Mouse (Mus musculus): ENCODE data around the gene Fbxo3. TPM values are rescaled to one million over a fixed set of nuclear protein-coding genes. Genes with fewer than 3 reads are reported as not detected.
"Not testable (repeated sequence)": the region's sequence is repeated elsewhere in the genome, so short reads cannot be mapped to it uniquely, and the experiment has no call there.

Gene Fbxo3
- polyA plus RNA-seq, 1 experiment from 2014 or later = 46.3 TPM

DNA sequence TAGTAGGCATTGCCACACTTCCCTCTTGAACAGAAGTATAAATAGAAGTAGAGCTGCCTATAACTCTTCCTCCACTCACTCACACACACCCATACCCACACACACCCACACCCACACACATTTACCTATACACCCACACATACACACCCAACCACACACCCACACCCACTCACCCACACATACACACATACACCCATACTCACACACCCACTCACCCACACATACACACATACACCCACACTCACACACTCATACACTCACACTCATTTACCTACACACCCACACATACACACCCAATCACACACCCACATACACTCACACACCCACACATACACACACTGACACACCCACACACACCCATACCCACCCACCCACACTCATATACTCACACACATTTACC, 55.0 kb downstream of the Fbxo3 start:
- no peak for DNase-seq (ENCODE audit: low spot score)
- no peaks in the 10 kb centered on the region for H3K27me3 ChIP-seq (ENCODE audit: insufficient read depth, poor library complexity, severe bottlenecking)
- no peaks in the 10 kb centered on the region for H3K9me3 ChIP-seq
- H3K36me3 ChIP-seq = no peaks in the 10 kb centered on the region
- H3K4me3 ChIP-seq = no peak overlapping the region
- no peak overlapping the region for H3K27ac ChIP-seq
- peaks cover 7% of the 10 kb centered on the region; the same call in 1 of the 2 replicates for H3K4me1 ChIP-seq

DNA sequence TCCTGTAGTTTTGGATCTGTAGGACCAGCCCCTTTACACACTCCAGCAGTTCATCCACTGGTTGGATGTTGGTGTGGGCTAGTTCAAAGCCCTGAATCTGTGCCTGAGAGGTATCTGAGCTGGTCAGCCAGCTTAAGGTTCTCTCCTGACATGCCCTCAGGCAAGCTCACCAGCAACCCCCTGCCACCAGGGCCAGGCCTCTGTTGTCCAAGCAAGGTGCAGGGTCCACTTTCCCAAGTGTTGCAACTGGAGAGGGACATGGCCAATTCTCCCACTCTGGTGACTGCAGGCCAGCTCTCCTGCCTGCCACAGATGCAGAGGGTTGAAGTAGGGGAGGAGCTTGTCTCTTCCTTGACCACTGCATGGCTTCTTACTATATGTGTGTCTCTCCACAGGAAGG, 56.5 kb downstream of the Fbxo3 start:
- not testable (repeated sequence) for H3K27me3 ChIP-seq (ENCODE audit: insufficient read depth, poor library complexity, severe bottlenecking); H3K36me3 ChIP-seq; DNase-seq (ENCODE audit: low spot score); H3K9me3 ChIP-seq; H3K4me1 ChIP-seq; H3K4me3 ChIP-seq; H3K27ac ChIP-seq

DNA sequence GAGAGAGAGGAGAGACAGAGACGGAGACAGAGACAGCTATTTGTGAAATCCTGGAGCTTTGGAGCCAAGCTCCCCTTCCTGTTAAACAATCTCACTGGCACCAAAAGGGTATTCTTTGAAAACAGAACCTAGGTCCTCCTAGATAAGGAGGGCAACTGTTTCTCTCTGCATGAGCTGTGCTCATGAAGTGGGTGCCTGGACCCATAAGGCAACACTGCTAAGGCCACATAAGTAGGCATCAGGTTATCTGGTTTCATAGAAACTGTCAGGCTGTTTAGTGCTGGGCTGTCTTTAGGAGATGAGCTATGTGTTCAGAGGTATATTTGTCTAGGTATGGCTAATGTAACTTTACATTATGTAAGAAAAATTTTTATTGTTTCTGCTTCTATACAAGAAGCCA, 60.0 kb downstream of the Fbxo3 start:
- not testable (repeated sequence) for H3K36me3 ChIP-seq; H3K4me1 ChIP-seq; H3K27ac ChIP-seq; DNase-seq (ENCODE audit: low spot score); H3K4me3 ChIP-seq; H3K27me3 ChIP-seq (ENCODE audit: insufficient read depth, poor library complexity, severe bottlenecking); H3K9me3 ChIP-seq
- 79% methylated on average over 1 of the region's 1 CpGs for WGBS

DNA sequence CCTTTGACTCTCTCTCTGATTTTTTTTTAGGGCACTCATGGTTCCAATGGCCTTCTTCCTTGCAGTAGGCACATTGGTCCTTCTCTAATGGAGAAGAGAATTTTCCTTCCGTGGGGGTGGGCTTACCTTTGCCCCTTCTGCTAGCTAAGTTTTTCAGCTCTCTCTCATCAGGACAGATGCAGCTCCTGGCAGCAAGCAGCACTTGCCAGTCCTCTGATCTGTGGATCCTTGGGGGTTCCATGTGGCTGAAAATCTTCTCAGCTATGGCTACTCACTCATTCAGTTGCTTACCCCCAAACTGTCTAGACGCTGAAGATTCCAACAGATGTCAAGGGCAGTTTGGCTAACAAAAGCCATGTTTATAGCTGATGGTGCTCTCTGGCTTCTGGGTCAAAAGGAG, 65.8 kb downstream of the Fbxo3 start:
- no peaks in the 10 kb centered on the region for H3K27me3 ChIP-seq (ENCODE audit: insufficient read depth, poor library complexity, severe bottlenecking)
- H3K27ac ChIP-seq = no peak overlapping the region
- H3K4me3 ChIP-seq = no peak overlapping the region
- no peaks in the 10 kb centered on the region for H3K9me3 ChIP-seq
- H3K4me1 ChIP-seq = peaks cover 21% of the 10 kb centered on the region
- WGBS = 84% methylated on average over 2 of the region's 2 CpGs
- no peaks in the 10 kb centered on the region for H3K36me3 ChIP-seq
- peak; percentile 51 for DNase-seq (ENCODE audit: low spot score)

DNA sequence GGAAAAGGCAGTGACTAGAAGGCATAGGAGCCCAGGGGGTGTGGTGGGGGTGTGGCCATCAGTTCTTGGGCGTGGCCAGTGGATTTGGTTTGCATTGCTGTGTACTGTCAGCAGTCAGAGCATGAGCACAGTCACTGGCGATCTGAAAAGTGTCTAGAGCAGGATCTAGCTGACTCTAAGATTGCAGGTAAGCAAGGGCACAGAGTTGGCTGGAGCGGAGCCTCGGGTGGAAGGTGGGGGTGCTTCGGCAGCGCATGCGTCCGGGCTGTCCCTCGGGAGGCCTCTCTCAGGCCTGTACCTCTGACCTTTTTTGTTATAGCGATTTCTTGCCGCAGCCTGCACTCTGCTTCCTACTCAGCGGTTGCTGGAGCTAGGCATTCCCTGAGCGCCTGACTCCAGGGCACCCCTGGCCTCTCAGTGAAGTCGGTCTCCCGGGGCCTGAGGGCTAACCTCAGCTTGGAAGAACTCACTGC, 68.3 kb downstream of the Fbxo3 start, which contains the start of gene Cd59a:
TSS of gene Cd59a (plus strand) at position 61 of the 473 bp plus-strand sequence.
- peak; percentile 96 for DNase-seq (ENCODE audit: low spot score)
- WGBS = 1% methylated on average over 15 of the region's 15 CpGs
- Histone ChIP-seq H3K9me3 (no peaks in the 10 kb centered on the region), H3K4me1 (peaks cover 42% of the 10 kb centered on the region), H3K27ac (peak within 1 kb of the TSS; percentile 92), H3K36me3 (no peaks in the 10 kb centered on the region), H3K27me3 (ENCODE audit: insufficient read depth, poor library complexity, severe bottlenecking) (no peaks in the 10 kb centered on the region), H3K4me3 (peak within 1 kb of the TSS; percentile 69)

DNA sequence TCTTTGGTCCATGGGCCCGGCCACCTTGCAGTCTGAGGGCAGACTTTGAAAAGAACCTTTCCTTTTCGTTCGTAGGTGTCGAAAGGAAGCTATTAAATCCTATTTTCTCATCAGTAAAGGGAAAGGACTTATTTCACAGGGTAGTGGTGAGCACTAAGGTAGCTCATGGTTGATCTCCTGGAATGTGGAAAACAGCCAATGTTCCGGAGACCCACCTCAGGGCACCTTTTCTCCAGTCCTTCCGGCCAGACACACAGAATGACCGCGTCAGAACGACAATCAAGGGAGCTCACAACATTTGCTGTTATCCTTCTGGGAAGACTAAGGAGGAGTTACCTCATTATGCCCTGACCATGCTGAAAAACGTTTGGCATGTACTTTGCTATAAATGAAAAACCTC, 68.7 kb downstream of the Fbxo3 start:
- Histone ChIP-seq H3K27ac (peak overlapping the region; percentile 92), H3K4me3 (peak overlapping the region; percentile 69), H3K9me3 (no peaks in the 10 kb centered on the region), H3K36me3 (no peaks in the 10 kb centered on the region), H3K27me3 (ENCODE audit: insufficient read depth, poor library complexity, severe bottlenecking) (no peaks in the 10 kb centered on the region), H3K4me1 (peaks cover 42% of the 10 kb centered on the region)
- peak; percentile 71 for DNase-seq (ENCODE audit: low spot score)
- 26% methylated on average over 10 of the region's 10 CpGs for WGBS

DNA sequence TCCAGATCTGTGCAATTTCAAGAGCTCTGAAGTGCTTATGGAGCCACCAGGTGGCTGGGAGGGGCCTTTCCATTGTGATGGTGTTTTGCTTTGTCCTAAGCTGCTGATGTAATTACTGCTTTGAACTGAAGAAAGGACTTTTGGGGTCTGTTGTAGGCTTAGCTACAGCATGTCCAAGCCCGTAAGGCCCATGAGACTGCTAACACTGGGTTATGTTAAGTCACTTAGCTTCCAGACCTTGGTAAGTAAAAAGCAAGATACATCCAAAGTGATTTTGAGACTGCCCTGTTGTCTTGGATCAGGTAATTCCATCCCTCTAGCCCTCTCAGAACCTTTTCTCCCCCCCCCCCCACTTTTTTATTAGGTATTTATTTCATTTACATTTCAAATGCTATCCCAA, 69.3 kb downstream of the Fbxo3 start:
- H3K4me3 ChIP-seq = peak overlapping the region; percentile 69
- not testable (repeated sequence) for H3K9me3 ChIP-seq; H3K36me3 ChIP-seq; H3K27me3 ChIP-seq (ENCODE audit: insufficient read depth, poor library complexity, severe bottlenecking)
- DNase-seq (ENCODE audit: low spot score) = peak; percentile 74
- 49% methylated on average over 1 of the region's 1 CpGs for WGBS
- H3K4me1 ChIP-seq = peaks cover 42% of the 10 kb centered on the region
- peak overlapping the region; percentile 92; the same call in 1 of the 2 replicates for H3K27ac ChIP-seq

DNA sequence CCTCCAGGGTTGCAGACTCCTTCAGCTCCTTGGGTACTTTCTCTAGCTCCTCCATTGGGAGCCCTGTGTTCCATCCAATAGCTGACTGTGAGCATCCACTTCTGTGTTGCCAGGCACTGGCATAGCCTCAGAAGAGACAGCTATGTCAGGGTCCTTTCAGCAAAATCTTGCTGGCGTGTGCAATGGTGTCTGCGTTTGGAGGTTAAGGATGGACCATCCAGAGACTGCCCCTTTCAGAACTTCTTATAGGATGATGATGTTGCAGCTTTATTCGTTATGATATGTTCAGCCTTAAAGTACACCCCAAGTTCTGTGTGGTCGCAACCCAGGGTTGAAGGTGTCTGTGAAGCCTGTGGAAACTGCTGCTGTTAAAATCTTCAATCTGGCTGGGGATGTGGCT, 69.9 kb downstream of the Fbxo3 start:
- not testable (repeated sequence) for H3K9me3 ChIP-seq; H3K36me3 ChIP-seq; H3K27me3 ChIP-seq (ENCODE audit: insufficient read depth, poor library complexity, severe bottlenecking)
- Histone ChIP-seq H3K4me1 (peaks cover 45% of the 10 kb centered on the region), H3K4me3 (peak overlapping the region; percentile 39), H3K27ac (peak overlapping the region; percentile 67)
- peak; percentile 73 for DNase-seq (ENCODE audit: low spot score)
- WGBS = 83% methylated on average over 4 of the region's 4 CpGs

DNA sequence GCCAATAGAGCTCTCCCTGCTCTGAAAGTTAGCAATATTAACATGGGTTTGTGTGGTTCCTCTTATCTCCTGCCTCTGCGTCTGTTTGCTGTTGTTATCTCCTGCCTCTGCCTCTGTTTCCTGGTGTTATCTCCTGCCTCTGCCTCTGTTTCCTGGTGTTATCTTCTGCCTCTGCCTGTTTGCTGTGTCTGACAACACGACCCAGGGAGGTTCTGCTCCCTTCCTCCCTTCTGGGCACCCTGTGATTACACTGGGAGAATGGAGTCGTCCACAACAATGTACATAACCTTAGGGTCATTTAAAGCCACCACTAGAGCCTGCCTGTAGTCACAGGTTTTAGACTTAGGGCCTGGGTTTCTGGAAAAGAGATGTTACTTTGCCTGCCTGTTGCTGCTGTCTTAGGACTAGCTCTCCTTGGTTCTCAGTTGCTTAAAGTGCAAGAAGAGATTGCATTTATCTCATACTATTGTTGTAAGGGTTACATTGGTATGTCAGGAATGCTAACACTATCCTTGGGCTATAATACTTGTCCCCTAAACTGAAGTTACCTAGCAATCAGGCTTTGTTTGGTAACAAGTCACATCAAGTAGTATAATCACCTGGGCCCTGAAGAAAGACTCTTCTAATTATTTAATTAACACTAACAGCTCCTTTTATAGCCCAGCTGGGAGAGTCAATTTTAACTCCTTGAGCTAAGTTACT, 71.2 kb downstream of the Fbxo3 start:
- peak; percentile 91 for DNase-seq (ENCODE audit: low spot score)
- H3K4me1 ChIP-seq = peaks cover 58% of the 10 kb centered on the region
- H3K27me3 ChIP-seq (ENCODE audit: insufficient read depth, poor library complexity, severe bottlenecking) = no peaks in the 10 kb centered on the region
- no peaks in the 10 kb centered on the region for H3K9me3 ChIP-seq
- no peaks in the 10 kb centered on the region for H3K36me3 ChIP-seq
- 6% methylated on average over 3 of the region's 3 CpGs for WGBS
- peak overlapping the region; percentile 80 for H3K27ac ChIP-seq
- peak overlapping the region; percentile 27; the same call in 1 of the 2 replicates for H3K4me3 ChIP-seq

DNA sequence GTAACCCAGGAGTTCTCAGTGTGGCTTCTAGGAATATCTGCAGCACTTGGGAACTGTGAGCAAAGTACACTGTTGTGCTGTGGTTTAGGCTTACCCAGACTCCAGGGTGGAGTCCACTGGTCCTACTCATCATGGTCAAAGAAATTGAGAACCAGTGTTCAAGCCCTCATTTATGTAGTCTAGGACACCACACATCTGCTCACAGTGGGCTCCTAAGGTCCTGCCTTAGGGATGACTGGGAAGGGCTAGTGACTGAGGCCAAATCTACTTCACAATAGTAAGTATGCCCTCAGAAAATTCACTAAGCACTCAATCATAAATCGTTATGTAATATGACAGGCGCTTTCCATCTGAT, 71.7 kb downstream of the Fbxo3 start:
- Histone ChIP-seq H3K4me1 (peaks cover 56% of the 10 kb centered on the region), H3K27me3 (ENCODE audit: insufficient read depth, poor library complexity, severe bottlenecking) (no peaks in the 10 kb centered on the region), H3K27ac (peak overlapping the region; percentile 80), H3K36me3 (peaks cover 2% of the 10 kb centered on the region; the same call in 1 of the 2 replicates), H3K4me3 (peak overlapping the region; percentile 27; the same call in 1 of the 2 replicates), H3K9me3 (no peaks in the 10 kb centered on the region)
- peak; percentile 68 for DNase-seq (ENCODE audit: low spot score)
- WGBS = 92% methylated on average over 2 of the region's 2 CpGs

DNA sequence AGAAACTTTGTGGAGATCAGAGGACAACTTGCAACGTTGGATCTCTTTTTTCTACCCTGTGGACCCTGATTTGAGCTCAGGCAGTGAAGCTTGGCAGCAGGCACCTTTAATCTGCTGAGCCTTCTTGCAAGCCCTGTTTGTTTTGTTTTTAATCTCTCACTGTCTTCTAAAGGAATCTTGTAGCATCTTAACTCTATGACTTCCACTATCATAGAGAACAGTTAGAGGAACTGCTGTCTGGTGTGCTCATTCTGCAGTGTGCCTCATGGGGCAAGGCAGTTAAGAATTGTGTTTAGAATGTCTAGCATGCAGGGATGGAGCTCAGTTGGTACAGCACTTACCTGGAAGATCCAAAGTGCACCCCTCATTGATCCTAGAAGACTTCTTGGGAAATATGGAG, 72.4 kb downstream of the Fbxo3 start:
- Histone ChIP-seq H3K27ac (peak overlapping the region; percentile 80), H3K27me3 (ENCODE audit: insufficient read depth, poor library complexity, severe bottlenecking) (no peaks in the 10 kb centered on the region), H3K9me3 (no peaks in the 10 kb centered on the region), H3K4me1 (peaks cover 56% of the 10 kb centered on the region), H3K36me3 (peaks cover 2% of the 10 kb centered on the region; the same call in 1 of the 2 replicates), H3K4me3 (no peak overlapping the region)
- DNase-seq (ENCODE audit: low spot score) = peak; percentile 55
- WGBS = 31% methylated on average over 1 of the region's 1 CpGs

DNA sequence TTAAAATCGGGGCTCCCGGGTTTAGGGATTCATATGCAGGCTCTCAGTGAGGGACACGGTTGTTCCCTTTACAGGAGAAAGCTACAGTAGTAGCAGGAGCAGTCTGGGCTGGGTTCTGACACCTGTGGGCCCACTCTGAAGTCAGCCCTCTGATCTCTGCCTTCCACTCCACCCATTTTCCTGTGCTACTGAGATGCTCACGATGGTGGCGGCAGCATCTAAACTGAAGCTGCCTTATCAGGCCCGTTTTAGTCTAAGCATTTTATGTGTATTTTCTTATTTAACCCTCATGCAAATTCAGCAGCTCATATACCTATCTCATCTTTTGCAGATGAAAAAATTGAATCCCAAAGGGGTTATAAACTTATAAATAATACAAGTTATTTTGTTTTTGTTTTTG, 77.3 kb downstream of the Fbxo3 start:
- Histone ChIP-seq H3K27me3 (ENCODE audit: insufficient read depth, poor library complexity, severe bottlenecking) (no peaks in the 10 kb centered on the region), H3K27ac (no peak overlapping the region), H3K4me3 (no peak overlapping the region), H3K9me3 (no peaks in the 10 kb centered on the region), H3K4me1 (peaks cover 32% of the 10 kb centered on the region), H3K36me3 (peaks cover 2% of the 10 kb centered on the region; the same call in 1 of the 2 replicates)
- WGBS = 82% methylated on average over 6 of the region's 6 CpGs
- no peak for DNase-seq (ENCODE audit: low spot score)

DNA sequence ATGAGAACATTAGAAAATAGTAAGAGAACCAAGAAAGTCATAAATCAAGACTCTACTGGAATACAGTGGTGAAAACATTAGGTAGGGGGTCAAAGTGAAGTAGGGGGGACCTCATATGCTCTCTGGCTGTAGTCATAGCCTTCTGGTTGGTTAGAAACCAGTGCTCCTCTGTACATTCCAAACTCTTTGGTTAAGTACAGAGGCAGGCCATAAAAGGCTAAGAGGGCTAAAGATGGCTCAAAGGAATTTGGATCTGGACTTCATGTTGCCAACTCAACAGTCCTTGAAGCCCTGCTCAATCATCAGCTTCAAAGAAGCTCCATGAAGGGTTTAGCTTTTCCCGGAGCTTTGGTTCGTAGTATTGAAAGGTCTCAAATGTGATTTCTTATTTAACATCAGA, 81.5 kb downstream of the Fbxo3 start:
- not testable (repeated sequence) for DNase-seq (ENCODE audit: low spot score); H3K4me3 ChIP-seq; H3K9me3 ChIP-seq; H3K27me3 ChIP-seq (ENCODE audit: insufficient read depth, poor library complexity, severe bottlenecking)
- peaks cover 12% of the 10 kb centered on the region for H3K4me1 ChIP-seq
- H3K27ac ChIP-seq = peak overlapping the region; percentile 86; the same call in 1 of the 2 replicates
- 42% methylated on average over 2 of the region's 2 CpGs for WGBS
- peaks cover 18% of the 10 kb centered on the region for H3K36me3 ChIP-seq

DNA sequence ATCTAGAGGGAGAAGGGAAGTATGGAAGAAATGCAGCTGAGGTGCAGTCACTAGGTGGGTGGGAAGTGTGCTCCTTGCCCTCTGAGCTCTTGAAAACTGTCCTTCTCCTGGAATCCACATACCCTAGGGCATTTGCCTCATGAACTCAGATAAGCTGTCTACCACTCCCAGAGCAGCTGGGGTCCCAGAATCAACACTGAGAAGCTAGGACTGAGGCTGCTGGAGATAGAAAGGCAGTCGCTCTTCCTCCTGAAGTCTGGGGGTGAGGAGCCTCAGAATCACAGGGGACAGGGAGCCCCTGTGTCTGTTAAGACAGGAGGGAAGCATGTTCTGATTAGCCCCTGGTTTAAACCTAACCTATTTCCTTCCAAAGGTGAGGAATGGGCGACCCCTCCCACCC, 82.0 kb downstream of the Fbxo3 start:
- Histone ChIP-seq H3K4me3 (no peak overlapping the region), H3K27me3 (ENCODE audit: insufficient read depth, poor library complexity, severe bottlenecking) (no peaks in the 10 kb centered on the region), H3K9me3 (no peaks in the 10 kb centered on the region), H3K4me1 (peaks cover 12% of the 10 kb centered on the region), H3K27ac (peak overlapping the region; percentile 86), H3K36me3 (peaks cover 19% of the 10 kb centered on the region)
- peak; percentile 77 for DNase-seq (ENCODE audit: low spot score)
- 35% methylated on average over 2 of the region's 2 CpGs for WGBS

All from heart, embryonic 10.5 days (tissue).